Mouse (Mus musculus) stomach, postnatal 0 days (tissue): ENCODE measurements around the gene Zfp597.

Source experiments
- CTCF ChIP-seq: IDR thresholded peaks from 2 replicates; pipeline ENCODE4 v1.5.1; 2016; ENCODE audit warnings: antibody characterized with exemption, low read depth, mild to moderate bottlenecking, moderate library complexity
- EP300 ChIP-seq: optimal IDR thresholded peaks from 2 replicates; pipeline ENCODE3; 2016; ENCODE audit warnings: antibody characterized with exemption

DNA sequence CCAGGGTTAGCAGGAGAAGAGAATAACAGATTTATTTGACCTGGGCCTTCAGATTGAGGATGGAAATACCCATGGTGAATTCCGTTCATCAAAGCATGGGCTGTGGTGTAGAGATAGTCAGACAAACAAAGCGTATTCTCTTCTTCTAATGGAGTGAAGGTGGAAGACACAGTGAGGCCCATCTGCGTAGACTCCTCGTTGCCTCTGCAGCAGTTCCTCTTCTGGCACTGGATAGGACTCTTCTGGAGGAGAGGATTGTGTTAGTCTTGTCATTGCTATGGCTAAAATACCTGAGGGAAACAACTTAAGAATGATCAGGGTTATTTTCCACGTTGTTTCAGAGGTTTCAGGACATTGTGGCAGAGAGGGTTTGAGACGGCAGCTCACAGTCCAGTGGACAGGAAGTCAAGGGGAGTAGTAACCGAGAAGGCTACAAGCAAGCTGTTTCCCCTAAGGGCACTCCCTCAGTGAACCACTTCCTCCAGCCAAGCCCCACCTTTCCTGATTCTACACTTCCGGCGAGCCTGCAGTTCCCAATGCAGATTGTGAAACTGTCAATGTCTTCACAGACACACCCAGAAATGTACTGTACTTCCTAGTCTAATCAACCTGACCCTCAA lies 10.9 kb upstream of the Zfp597 start:
- no peak for TF ChIP-seq EP300
- TF ChIP-seq CTCF: no peak
